Mouse (Mus musculus): Measurements from ENCODE around the gene Acbd4. TPM values are rescaled to one million over a fixed set of nuclear protein-coding genes. Genes with fewer than 3 reads are reported as not detected.

Gene Acbd4
- polyA plus RNA-seq, 1 experiment from 2014 or later, result 9.0 TPM

- H3K4me1 ChIP-seq (replicated peaks), result peaks cover 27% of the 10 kb centered on the region
- H3K4me2 ChIP-seq, result no peak overlapping the region
Measured at GRCm38 (mm10) chr11:103105810-103106209, 4.3 kb downstream of the Acbd4 start.

GRCm38 (mm10) chr11:103106386-103106785, 4.9 kb downstream of the Acbd4 start:
- Histone ChIP-seq H3K36me3 (no peaks in the 10 kb centered on the region), H3K27ac (no peak overlapping the region), H3K4me2 (no peak overlapping the region), H3K27me3 (peaks cover 41% of the 10 kb centered on the region), H3K4me3 (no peak overlapping the region), H3K9me3 (no peaks in the 10 kb centered on the region), H3K4me1 (replicated peaks) (peaks cover 24% of the 10 kb centered on the region), H3K9ac (no peak overlapping the region)
- 74% methylated on average over 4 of the region's 4 CpGs for WGBS
- ATAC-seq (ENCODE audit: low FRiP score), result no peak

More at GRCm38 (mm10) chr11:103105810-103106209, 4.3 kb downstream of the Acbd4 start:
- Histone ChIP-seq H3K27me3 (peaks cover 41% of the 10 kb centered on the region), H3K4me3 (no peak overlapping the region), H3K36me3 (no peaks in the 10 kb centered on the region), H3K9ac (no peak overlapping the region), H3K27ac (no peak overlapping the region), H3K9me3 (no peaks in the 10 kb centered on the region; the same call in 1 of the 2 replicates)
- ATAC-seq (ENCODE audit: low FRiP score), result no peak
- WGBS, result 85% methylated on average over 6 of the region's 6 CpGs

- no peak overlapping the region for H3K27ac ChIP-seq
- H3K4me2 ChIP-seq, result peak overlapping the region; percentile 55
- ATAC-seq (ENCODE audit: low FRiP score), result no peak
- H3K36me3 ChIP-seq, result no peaks in the 10 kb centered on the region
- peaks cover 23% of the 10 kb centered on the region for H3K4me1 ChIP-seq (replicated peaks)
- no peak overlapping the region for H3K9ac ChIP-seq
- 22% methylated on average over 10 of the region's 10 CpGs for WGBS
- H3K4me3 ChIP-seq, result peak overlapping the region; percentile 33
- no peaks in the 10 kb centered on the region for H3K9me3 ChIP-seq
- peaks cover 37% of the 10 kb centered on the region for H3K27me3 ChIP-seq
Measured at GRCm38 (mm10) chr11:103111301-103111700, 9.8 kb downstream of the Acbd4 start.

- no peak for ATAC-seq (ENCODE audit: low FRiP score)
- H3K4me2 ChIP-seq, result peak overlapping the region; percentile 55
- peaks cover 37% of the 10 kb centered on the region for H3K27me3 ChIP-seq
- H3K4me3 ChIP-seq, result peak overlapping the region; percentile 33
- H3K9ac ChIP-seq, result peak overlapping the region; percentile 36
- H3K36me3 ChIP-seq, result no peaks in the 10 kb centered on the region
- 1% methylated on average over 28 of the region's 28 CpGs for WGBS
- H3K4me1 ChIP-seq (replicated peaks), result peaks cover 29% of the 10 kb centered on the region
- H3K9me3 ChIP-seq, result no peaks in the 10 kb centered on the region
- no peak overlapping the region for H3K27ac ChIP-seq
Measured at GRCm38 (mm10) chr11:103111881-103112551, 10.5 kb downstream of the Acbd4 start.

GRCm38 (mm10) chr11:103112552-103112912, 11.1 kb downstream of the Acbd4 start:
- H3K27ac ChIP-seq, result no peak overlapping the region
- H3K4me3 ChIP-seq, result peak overlapping the region; percentile 33
- ATAC-seq (ENCODE audit: low FRiP score), result no peak
- H3K4me1 ChIP-seq (replicated peaks), result peaks cover 34% of the 10 kb centered on the region
- H3K27me3 ChIP-seq, result peaks cover 37% of the 10 kb centered on the region
- 9% methylated on average over 9 of the region's 9 CpGs for WGBS
- no peaks in the 10 kb centered on the region for H3K9me3 ChIP-seq
- peak overlapping the region; percentile 55 for H3K4me2 ChIP-seq
- peak overlapping the region; percentile 36; the same call in 1 of the 2 replicates for H3K9ac ChIP-seq
- no peaks in the 10 kb centered on the region for H3K36me3 ChIP-seq

GRCm38 (mm10) chr11:103113005-103113404, 11.5 kb downstream of the Acbd4 start:
- H3K27me3 ChIP-seq, result peaks cover 37% of the 10 kb centered on the region
- H3K27ac ChIP-seq, result no peak overlapping the region
- H3K36me3 ChIP-seq, result no peaks in the 10 kb centered on the region
- H3K4me2 ChIP-seq, result 0 out of 2 replicates have a peak overlapping the region, but pooled peaks have one; percentile 2
- no peaks in the 10 kb centered on the region for H3K9me3 ChIP-seq
- H3K4me1 ChIP-seq (replicated peaks), result peaks cover 38% of the 10 kb centered on the region
- H3K4me3 ChIP-seq, result no peak overlapping the region
- WGBS, result 41% methylated on average over 12 of the region's 12 CpGs
- no peak overlapping the region for H3K9ac ChIP-seq
- ATAC-seq (ENCODE audit: low FRiP score), result no peak

GRCm38 (mm10) chr11:103113771-103114170, 12.3 kb downstream of the Acbd4 start:
- Histone ChIP-seq H3K4me3 (no peak overlapping the region), H3K9me3 (no peaks in the 10 kb centered on the region), H3K4me1 (replicated peaks) (peaks cover 46% of the 10 kb centered on the region), H3K9ac (no peak overlapping the region), H3K36me3 (no peaks in the 10 kb centered on the region), H3K27ac (no peak overlapping the region), H3K4me2 (no peak overlapping the region), H3K27me3 (peaks cover 37% of the 10 kb centered on the region)
- WGBS, result 77% methylated on average over 4 of the region's 4 CpGs
- no peak for ATAC-seq (ENCODE audit: low FRiP score)

- Histone ChIP-seq H3K27me3 (peaks cover 37% of the 10 kb centered on the region), H3K9me3 (no peaks in the 10 kb centered on the region), H3K4me1 (replicated peaks) (peaks cover 50% of the 10 kb centered on the region), H3K27ac (peak overlapping the region; percentile 95), H3K36me3 (no peaks in the 10 kb centered on the region), H3K4me2 (peak overlapping the region; percentile 69), H3K4me3 (peak overlapping the region; percentile 60), H3K9ac (peak overlapping the region; percentile 86)
- 89% methylated on average over 11 of the region's 11 CpGs for WGBS
- no peak for ATAC-seq (ENCODE audit: low FRiP score)
Measured at GRCm38 (mm10) chr11:103114270-103114943, 12.9 kb downstream of the Acbd4 start.

- ATAC-seq (ENCODE audit: low FRiP score), result peak; percentile 80
- peak overlapping the region; percentile 60 for H3K4me3 ChIP-seq
- H3K27ac ChIP-seq, result peak overlapping the region; percentile 95
- WGBS, result under 1% methylated on average over 34 of the region's 34 CpGs
- H3K9me3 ChIP-seq, result no peaks in the 10 kb centered on the region
- H3K36me3 ChIP-seq, result no peaks in the 10 kb centered on the region
- peak overlapping the region; percentile 69 for H3K4me2 ChIP-seq
- peak overlapping the region; percentile 86 for H3K9ac ChIP-seq
- H3K27me3 ChIP-seq, result peaks cover 37% of the 10 kb centered on the region
- peaks cover 50% of the 10 kb centered on the region for H3K4me1 ChIP-seq (replicated peaks)
Measured at GRCm38 (mm10) chr11:103115163-103116007, 13.9 kb downstream of the Acbd4 start.

GRCm38 (mm10) chr11:103116008-103116818, 14.7 kb downstream of the Acbd4 start, which contains the start of gene Hexim1:
Gene Hexim1 (plus strand): TSS chr11:103116231.
- peak; percentile 96 for ATAC-seq (ENCODE audit: low FRiP score)
- H3K36me3 ChIP-seq, result no peaks in the 10 kb centered on the region
- H3K27ac ChIP-seq, result peak within 1 kb of the TSS; percentile 95
- H3K9ac ChIP-seq, result peak within 1 kb of the TSS; percentile 86
- peaks cover 49% of the 10 kb centered on the region for H3K4me1 ChIP-seq (replicated peaks)
- WGBS, result under 1% methylated on average over 52 of the region's 53 CpGs
- no peaks in the 10 kb centered on the region for H3K9me3 ChIP-seq
- H3K4me3 ChIP-seq, result peak within 1 kb of the TSS; percentile 60
- peak within 1 kb of the TSS; percentile 91 for H3K4me2 ChIP-seq
- peaks cover 29% of the 10 kb centered on the region for H3K27me3 ChIP-seq

GRCm38 (mm10) chr11:103116959-103117590, 15.6 kb downstream of the Acbd4 start:
- H3K27me3 ChIP-seq, result peaks cover 20% of the 10 kb centered on the region
- H3K9me3 ChIP-seq, result no peaks in the 10 kb centered on the region
- peaks cover 40% of the 10 kb centered on the region for H3K4me1 ChIP-seq (replicated peaks)
- peak overlapping the region; percentile 91 for H3K4me2 ChIP-seq
- peak overlapping the region; percentile 60 for H3K4me3 ChIP-seq
- under 1% methylated on average over 35 of the region's 35 CpGs for WGBS
- H3K9ac ChIP-seq, result peak overlapping the region; percentile 82
- 0 out of 2 replicates have a peak, but pooled peaks have one; percentile 15 for ATAC-seq (ENCODE audit: low FRiP score)
- no peaks in the 10 kb centered on the region for H3K36me3 ChIP-seq
- peak overlapping the region; percentile 91 for H3K27ac ChIP-seq
